Mouse (Mus musculus): ENCODE measurements at regions not wholly inside any gene's neighbourhood (a gene's known extent, or its start where the extent isn't known, plus 50 kb on each side); places are given as distances from the start of the nearest gene placed in this dataset.

DNA sequence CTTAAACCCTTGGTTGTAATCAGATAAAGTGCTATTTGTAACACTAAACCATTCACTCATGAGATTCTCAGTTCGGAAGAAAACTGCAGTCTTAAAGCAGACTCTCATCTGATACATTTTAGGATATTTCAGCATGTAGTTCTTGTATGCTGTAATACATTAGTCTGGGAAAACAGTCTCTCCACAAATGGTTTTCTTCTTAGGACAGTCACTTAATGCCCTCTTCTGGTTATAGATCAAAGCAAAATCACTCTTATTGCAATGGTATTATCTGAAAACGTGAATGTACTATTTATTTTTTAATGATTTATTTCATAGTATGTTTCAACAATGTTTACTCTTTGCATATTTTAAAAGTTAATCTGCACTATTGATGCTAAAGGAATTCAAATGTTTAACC is 106.4 kb upstream of the Ugt8a start:
- TF ChIP-seq EP300 (IDR thresholded peaks at IDR 0.05; ENCODE audit: low read depth) (no peak), CTCF (IDR thresholded peaks at IDR 0.05; ENCODE audit: low read depth) (no peak)
